Mouse (Mus musculus): ENCODE results near the gene Ttc37.

The Ttc37 gene

DNA sequence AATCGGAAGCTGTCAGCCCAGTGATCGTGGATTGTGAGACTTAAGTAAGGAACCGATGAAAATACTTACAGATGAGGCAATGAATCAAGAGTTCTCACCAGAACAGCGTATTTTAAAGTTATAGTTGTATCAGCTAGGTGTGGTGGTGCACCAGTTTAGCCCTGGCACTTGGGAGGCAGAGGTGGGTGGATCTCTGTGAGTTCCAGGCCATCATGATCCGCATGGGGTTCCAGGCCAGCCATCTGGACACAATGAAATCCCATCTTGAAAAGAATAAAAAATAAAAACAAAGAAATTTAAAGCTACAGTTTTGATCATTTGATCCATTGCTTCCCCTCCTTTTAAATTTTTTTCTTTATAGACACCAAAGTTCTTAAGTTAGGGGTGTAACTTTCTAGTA, 89.1 kb downstream of the Ttc37 start:
- no peaks in the 10 kb centered on the region for H3K4me1 ChIP-seq (replicated peaks; ENCODE audit: low read depth, low read length)

GRCm38 (mm10) chr13:76189190-76189589, 90.7 kb downstream of the Ttc37 start:
- H3K9me3 ChIP-seq (ENCODE audit: low read length): peaks cover 15% of the 10 kb centered on the region
- peaks cover 66% of the 10 kb centered on the region for H3K36me3 ChIP-seq (ENCODE audit: insufficient read depth, low read length)
- no peaks in the 10 kb centered on the region for H3K27me3 ChIP-seq (ENCODE audit: insufficient read depth, low read length)
- no peaks in the 10 kb centered on the region for H3K4me1 ChIP-seq (replicated peaks; ENCODE audit: low read depth, low read length)
- no peak for TF ChIP-seq NANOG (IDR thresholded peaks at IDR 0.05; ENCODE audit: borderline replicate concordance, low read length)
- no peak for TF ChIP-seq CTCF (conservative IDR thresholded peaks at IDR 0.05; ENCODE audit: low read length)
- no peak for TF ChIP-seq POU5F1 (IDR thresholded peaks at IDR 0.05; ENCODE audit: borderline replicate concordance, low read length)
- no peak overlapping the region for H3K4me3 ChIP-seq (replicated peaks; ENCODE audit: low read length)

More for the DNA sequence above, 89.1 kb downstream of the Ttc37 start:
- H3K4me3 ChIP-seq (replicated peaks; ENCODE audit: low read length): no peak overlapping the region
- H3K9me3 ChIP-seq (ENCODE audit: low read length): peaks cover 12% of the 10 kb centered on the region
- H3K36me3 ChIP-seq (ENCODE audit: insufficient read depth, low read length): peaks cover 67% of the 10 kb centered on the region
- no peak for TF ChIP-seq CTCF (conservative IDR thresholded peaks at IDR 0.05; ENCODE audit: low read length)
- no peak for TF ChIP-seq NANOG (IDR thresholded peaks at IDR 0.05; ENCODE audit: borderline replicate concordance, low read length)
- no peak for TF ChIP-seq POU5F1 (IDR thresholded peaks at IDR 0.05; ENCODE audit: borderline replicate concordance, low read length)
- no peaks in the 10 kb centered on the region for H3K27me3 ChIP-seq (ENCODE audit: insufficient read depth, low read length)

DNA sequence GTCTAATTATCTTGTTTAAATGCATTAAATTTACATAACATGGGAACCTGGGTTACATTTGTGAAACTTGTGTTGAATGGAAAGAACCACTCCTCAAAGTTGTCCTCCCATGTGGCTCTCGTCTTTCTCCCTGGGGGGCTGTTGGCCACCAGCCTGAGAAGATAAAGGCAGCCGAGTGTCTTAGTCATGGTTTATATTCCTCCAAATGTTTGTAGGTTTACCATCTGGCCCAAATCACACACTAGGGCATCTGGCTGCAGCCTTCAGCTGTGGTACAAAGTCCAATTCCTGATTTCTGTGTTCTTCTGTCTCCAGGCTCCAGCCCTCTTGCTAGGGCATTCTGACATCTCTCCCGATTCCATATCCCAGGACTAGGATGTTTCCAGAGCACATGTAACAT, 91.7 kb downstream of the Ttc37 start:
- TF ChIP-seq NANOG (IDR thresholded peaks at IDR 0.05; ENCODE audit: borderline replicate concordance, low read length) (no peak), CTCF (conservative IDR thresholded peaks at IDR 0.05; ENCODE audit: low read length) (no peak), POU5F1 (IDR thresholded peaks at IDR 0.05; ENCODE audit: borderline replicate concordance, low read length) (no peak)
- Histone ChIP-seq H3K4me3 (replicated peaks; ENCODE audit: low read length) (no peak overlapping the region), H3K27me3 (ENCODE audit: insufficient read depth, low read length) (no peaks in the 10 kb centered on the region), H3K9me3 (ENCODE audit: low read length) (peaks cover 18% of the 10 kb centered on the region), H3K36me3 (ENCODE audit: insufficient read depth, low read length) (peaks cover 66% of the 10 kb centered on the region), H3K4me1 (replicated peaks; ENCODE audit: low read depth, low read length) (no peaks in the 10 kb centered on the region)

DNA sequence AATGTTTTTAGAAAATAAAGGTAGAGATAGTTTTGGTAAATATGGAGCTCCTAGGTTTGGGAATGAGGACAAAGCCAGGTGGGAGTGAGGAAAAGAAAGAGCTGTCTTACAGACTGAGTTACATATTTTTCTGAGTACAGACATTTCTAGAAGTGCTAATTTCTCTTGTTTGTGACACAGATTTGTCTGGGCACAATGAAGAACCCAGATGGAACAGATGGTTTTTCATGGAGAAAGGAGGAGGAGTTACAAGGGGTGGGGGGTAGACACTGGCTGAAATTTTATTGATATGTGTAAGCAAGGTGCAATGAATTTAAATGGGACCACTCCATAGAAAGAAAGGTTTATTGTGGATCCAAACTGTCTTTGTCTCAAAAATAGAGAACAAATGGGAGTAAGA, 96.4 kb downstream of the Ttc37 start:
- Histone ChIP-seq H3K27me3 (ENCODE audit: insufficient read depth, low read length) (no peaks in the 10 kb centered on the region), H3K9me3 (ENCODE audit: low read length) (peaks cover 27% of the 10 kb centered on the region), H3K4me1 (replicated peaks; ENCODE audit: low read depth, low read length) (no peaks in the 10 kb centered on the region), H3K4me3 (replicated peaks; ENCODE audit: low read length) (no peak overlapping the region), H3K36me3 (ENCODE audit: insufficient read depth, low read length) (peaks cover 54% of the 10 kb centered on the region)
- no peak for TF ChIP-seq CTCF (conservative IDR thresholded peaks at IDR 0.05; ENCODE audit: low read length)
- TF ChIP-seq POU5F1 (IDR thresholded peaks at IDR 0.05; ENCODE audit: borderline replicate concordance, low read length): no peak
- no peak for TF ChIP-seq NANOG (IDR thresholded peaks at IDR 0.05; ENCODE audit: borderline replicate concordance, low read length)

DNA sequence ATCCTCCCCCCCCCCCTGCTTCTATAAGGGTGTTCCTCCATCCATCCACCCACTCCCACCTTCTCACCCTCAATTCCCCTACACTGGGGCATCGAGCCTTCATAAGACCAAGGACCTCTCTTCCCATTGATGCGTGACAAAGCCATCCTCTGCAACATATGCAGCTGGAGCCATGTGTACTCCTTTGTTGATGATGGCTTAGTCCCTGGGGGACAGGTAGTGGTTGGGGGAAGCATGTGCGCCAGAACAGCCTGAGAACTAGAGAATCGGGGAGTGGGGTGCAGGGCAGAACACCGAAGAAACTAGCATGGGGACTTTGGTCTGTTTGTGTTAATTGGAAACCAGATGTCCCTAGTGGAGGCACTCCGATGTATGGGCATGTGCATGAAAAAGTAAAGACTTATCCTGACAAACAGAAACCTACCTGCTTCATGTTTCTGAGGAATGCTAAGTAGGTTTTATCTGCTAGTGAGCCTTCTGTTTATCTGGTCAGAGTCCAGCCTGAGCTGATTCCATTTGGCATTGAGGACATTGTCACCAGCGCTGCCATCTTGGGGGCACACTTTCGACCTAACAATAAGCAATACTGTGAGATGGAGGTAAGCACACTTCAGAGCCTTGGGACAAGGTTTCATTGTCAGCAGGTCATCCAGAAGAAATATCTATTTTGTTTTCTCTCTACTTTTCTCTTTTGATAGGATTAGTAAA, 97.1 kb downstream of the Ttc37 start:
- TF ChIP-seq POU5F1 (IDR thresholded peaks at IDR 0.05; ENCODE audit: borderline replicate concordance, low read length): no peak
- TF ChIP-seq NANOG (IDR thresholded peaks at IDR 0.05; ENCODE audit: borderline replicate concordance, low read length): no peak
- peaks cover 49% of the 10 kb centered on the region for H3K36me3 ChIP-seq (ENCODE audit: insufficient read depth, low read length)
- no peaks in the 10 kb centered on the region for H3K27me3 ChIP-seq (ENCODE audit: insufficient read depth, low read length)
- peaks cover 27% of the 10 kb centered on the region for H3K9me3 ChIP-seq (ENCODE audit: low read length)
- H3K4me3 ChIP-seq (replicated peaks; ENCODE audit: low read length): no peak overlapping the region
- H3K4me1 ChIP-seq (replicated peaks; ENCODE audit: low read depth, low read length): no peaks in the 10 kb centered on the region

DNA sequence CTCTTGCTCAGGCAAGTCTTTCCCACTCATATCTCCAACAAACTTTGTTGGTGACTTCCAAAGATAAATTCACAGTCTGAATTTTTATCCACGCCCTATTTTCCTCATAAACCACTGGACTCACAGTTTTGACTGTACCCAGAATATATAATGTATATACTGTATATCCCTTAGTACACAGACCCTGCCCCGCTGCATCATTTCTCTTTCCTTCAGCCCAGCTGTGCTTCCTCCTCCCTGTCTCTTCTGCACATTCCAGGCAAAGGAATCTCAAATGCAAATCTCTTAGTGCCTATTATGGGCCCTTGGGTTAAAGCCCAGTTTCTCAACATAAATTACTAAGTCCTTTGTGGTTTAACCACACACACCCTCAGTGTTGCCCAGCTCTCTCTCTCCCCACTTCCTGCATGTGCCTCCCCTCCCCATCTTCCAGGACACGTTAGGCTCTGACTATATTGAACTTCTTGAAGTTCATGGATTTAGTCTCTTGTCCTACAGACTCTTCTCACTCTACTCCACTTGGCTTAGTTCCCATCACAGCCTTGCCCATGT, 98.8 kb downstream of the Ttc37 start:
- H3K36me3 ChIP-seq (ENCODE audit: insufficient read depth, low read length): peaks cover 31% of the 10 kb centered on the region
- no peak overlapping the region for H3K4me3 ChIP-seq (replicated peaks; ENCODE audit: low read length)
- peaks cover 17% of the 10 kb centered on the region for H3K9me3 ChIP-seq (ENCODE audit: low read length)
- H3K27me3 ChIP-seq (ENCODE audit: insufficient read depth, low read length): no peaks in the 10 kb centered on the region
- TF ChIP-seq NANOG (IDR thresholded peaks at IDR 0.05; ENCODE audit: borderline replicate concordance, low read length) (no peak), POU5F1 (IDR thresholded peaks at IDR 0.05; ENCODE audit: borderline replicate concordance, low read length) (no peak), CTCF (conservative IDR thresholded peaks at IDR 0.05; ENCODE audit: low read length) (no peak)
- H3K4me1 ChIP-seq (replicated peaks; ENCODE audit: low read depth, low read length): no peaks in the 10 kb centered on the region

GRCm38 (mm10) chr13:76199943-76200342, 101.4 kb downstream of the Ttc37 start:
- Histone ChIP-seq H3K36me3 (ENCODE audit: insufficient read depth, low read length) (peaks cover 22% of the 10 kb centered on the region), H3K4me3 (replicated peaks; ENCODE audit: low read length) (no peak overlapping the region), H3K27me3 (ENCODE audit: insufficient read depth, low read length) (no peaks in the 10 kb centered on the region), H3K9me3 (ENCODE audit: low read length) (peaks cover 10% of the 10 kb centered on the region), H3K4me1 (replicated peaks; ENCODE audit: low read depth, low read length) (no peaks in the 10 kb centered on the region)
- no peak for TF ChIP-seq NANOG (IDR thresholded peaks at IDR 0.05; ENCODE audit: borderline replicate concordance, low read length)
- TF ChIP-seq CTCF (conservative IDR thresholded peaks at IDR 0.05; ENCODE audit: low read length): no peak
- no peak for TF ChIP-seq POU5F1 (IDR thresholded peaks at IDR 0.05; ENCODE audit: borderline replicate concordance, low read length)

- no peaks in the 10 kb centered on the region for H3K36me3 ChIP-seq (ENCODE audit: insufficient read depth, low read length)
- H3K4me1 ChIP-seq (replicated peaks; ENCODE audit: low read depth, low read length): no peaks in the 10 kb centered on the region
- no peaks in the 10 kb centered on the region for H3K9me3 ChIP-seq (ENCODE audit: low read length)
- no peaks in the 10 kb centered on the region for H3K27me3 ChIP-seq (ENCODE audit: insufficient read depth, low read length)
- TF ChIP-seq POU5F1 (IDR thresholded peaks at IDR 0.05; ENCODE audit: borderline replicate concordance, low read length) (no peak), NANOG (IDR thresholded peaks at IDR 0.05; ENCODE audit: borderline replicate concordance, low read length) (no peak), CTCF (conservative IDR thresholded peaks at IDR 0.05; ENCODE audit: low read length) (no peak)
- no peak overlapping the region for H3K4me3 ChIP-seq (replicated peaks; ENCODE audit: low read length)
Observed at GRCm38 (mm10) chr13:76214928-76215327, 116.4 kb downstream of the Ttc37 start.

Measured in E14TG2a.4 (cell line).